Mouse (Mus musculus): ENCODE measurements at regions not wholly inside any gene's neighbourhood (a gene's known extent, or its start where the extent isn't known, plus 50 kb on each side); places are given as distances from the start of the nearest gene placed in this dataset.
A peak's percentile ranks its signal among the peaks of the same experiment; 100 is the strongest.

DNA sequence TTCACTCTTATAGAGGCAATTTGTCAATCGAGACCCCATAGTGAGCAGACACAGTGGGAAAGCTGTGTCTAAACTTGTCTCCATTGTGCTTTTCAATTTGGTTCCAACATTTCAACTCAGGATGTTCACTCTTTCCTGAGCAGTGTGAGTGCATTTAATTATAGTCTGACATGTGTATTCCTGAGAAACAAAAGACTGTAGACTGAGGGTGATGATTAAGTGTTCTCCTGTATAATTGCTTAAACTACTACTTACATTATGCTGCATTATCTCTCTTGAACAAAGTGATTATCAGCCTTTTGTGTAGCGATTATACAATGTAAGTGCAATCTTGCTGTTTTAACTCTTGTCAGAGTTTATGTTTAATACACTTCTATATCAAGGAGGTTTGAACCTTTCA lies 87.9 kb downstream of the 1700008P02Rik start:
- DNase-seq (ENCODE audit: low read depth, low spot score) = peak; percentile 22

- no peak for DNase-seq (ENCODE audit: low read depth, low spot score)
Observed at GRCm38 (mm10) chr3:6525987-6526386, 94.3 kb downstream of the 1700008P02Rik start.

DNA sequence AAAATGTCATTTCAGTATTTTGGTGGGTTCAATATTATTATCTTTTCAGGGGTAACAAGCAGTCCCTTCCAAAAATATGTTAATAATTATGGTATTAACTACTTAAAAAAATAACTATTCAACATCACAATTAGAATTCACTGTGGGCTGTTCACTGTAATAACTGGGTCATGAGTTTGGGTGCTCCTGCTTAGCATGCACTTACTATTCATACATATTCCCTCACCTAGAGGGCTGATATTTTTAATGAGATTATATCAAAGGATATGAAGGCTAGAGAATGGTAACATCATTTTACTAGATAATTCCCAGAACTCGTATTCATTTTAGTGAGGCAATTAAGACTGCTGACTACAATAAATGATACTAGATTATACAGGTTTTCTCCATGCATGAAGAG lies 95.1 kb downstream of the 1700008P02Rik start:
- no peak for DNase-seq (ENCODE audit: low read depth, low spot score)

DNA sequence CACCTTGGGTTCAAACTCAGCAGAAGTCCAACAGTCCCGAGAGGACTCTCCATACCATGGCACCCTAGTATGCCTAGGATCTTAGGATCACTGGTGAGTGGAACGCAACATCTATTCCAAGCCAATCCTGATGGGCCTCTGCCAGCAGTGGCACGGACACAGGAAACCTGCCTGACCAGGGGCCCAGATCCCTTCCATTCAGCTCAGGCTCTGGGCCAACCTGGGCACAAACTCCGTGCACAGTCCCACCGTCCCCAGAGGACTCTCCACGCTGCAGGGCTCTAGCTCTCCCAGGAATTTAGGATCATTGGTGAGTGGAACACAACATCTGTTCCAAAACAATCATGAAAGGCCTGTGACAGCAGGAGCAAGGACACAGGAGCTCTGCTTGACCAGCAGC lies 108.9 kb downstream of the 1700008P02Rik start:
- no peak for DNase-seq (ENCODE audit: low read depth, low spot score)

DNA sequence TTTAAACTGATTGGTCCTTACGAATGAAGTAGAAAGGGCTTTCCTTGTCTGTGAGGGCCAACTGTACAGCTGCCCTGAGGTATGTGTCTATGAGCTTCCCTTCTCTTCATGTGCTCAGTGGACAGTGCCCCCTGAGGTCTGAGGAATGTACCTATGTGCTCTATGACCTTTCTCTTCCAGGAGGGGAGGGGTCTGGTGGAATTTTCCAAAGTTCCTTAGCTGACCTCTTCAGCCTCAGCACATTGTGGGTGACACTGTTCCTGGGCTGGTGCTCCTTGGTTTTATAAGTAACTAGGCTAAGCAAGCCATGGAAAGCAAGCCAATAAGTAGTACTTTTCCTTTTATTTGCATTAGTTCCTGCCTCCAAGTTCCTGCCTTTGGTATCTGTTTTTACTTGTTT lies 116.1 kb downstream of the 1700008P02Rik start:
- no peak for DNase-seq (ENCODE audit: low read depth, low spot score)

DNA sequence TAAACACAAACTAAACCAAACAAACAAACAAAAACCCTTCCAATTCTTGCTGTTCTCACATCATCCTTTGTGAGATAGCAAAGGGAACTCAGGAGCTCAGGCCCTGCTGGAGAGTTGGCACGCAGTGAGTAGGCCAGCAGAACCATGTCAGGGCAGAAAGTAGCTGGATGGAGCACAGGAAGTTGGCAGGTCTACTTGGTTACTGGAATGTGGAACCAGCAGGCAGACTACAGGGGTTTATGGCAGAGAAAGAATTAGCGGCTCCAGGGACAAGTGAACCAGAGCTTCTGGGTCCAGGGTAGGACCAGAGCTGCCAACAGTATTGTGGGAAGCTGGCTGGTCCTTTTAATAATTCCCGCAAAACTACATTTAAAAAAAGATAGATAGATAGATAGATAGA lies 136.2 kb downstream of the 1700008P02Rik start:
- no peak for DNase-seq (ENCODE audit: low read depth, low spot score)

GRCm38 (mm10) chr3:6481610-6482009 lies 138.6 kb downstream of the 1700008P02Rik start:
- no peak for DNase-seq (ENCODE audit: low read depth, low spot score)
